Mouse (Mus musculus) hindbrain, embryonic 12.5 days (tissue): ENCODE data around the gene Pepd. TPM values are rescaled to one million over a fixed set of nuclear protein-coding genes. Genes with fewer than 3 reads are reported as not detected.
A peak's percentile ranks its signal among the peaks of the same experiment; 100 is the strongest.

Source experiments
- ATAC-seq: fragments of 200-750 bp; cut with Nextera tagmentation; 2 replicates; pipeline ENCODE4 v1.8.0; 2017; ENCODE audit warnings: moderate TSS enrichment; ENCODE audit not compliant: low FRiP score
- H3K27ac ChIP-seq: fragments of 300-500 bp; sonication (generic); 2 replicates; pipeline ENCODE4 v1.5.1; 2016; ENCODE audit warnings: mild to moderate bottlenecking
- H3K27me3 ChIP-seq: fragments of 300-500 bp; sonication (generic); 2 replicates; pipeline ENCODE4 v1.6.1; 2016; ENCODE audit warnings: mild to moderate bottlenecking
- H3K36me3 ChIP-seq: fragments of 300-500 bp; sonication (generic); 2 replicates; pipeline ENCODE4 v1.6.1; 2016; ENCODE audit warnings: mild to moderate bottlenecking
- H3K4me1 ChIP-seq: fragments of 300-500 bp; sonication (generic); 2 replicates; pipeline ENCODE4 v1.6.1; 2016
- H3K4me2 ChIP-seq: fragments of 300-500 bp; sonication (generic); replicated peaks from 2 replicates; pipeline ENCODE4 v1.6.1; 2016; ENCODE audit warnings: mild to moderate bottlenecking
- H3K4me3 ChIP-seq: fragments of 300-500 bp; sonication (generic); 2 replicates; pipeline ENCODE4 v1.5.1; 2016; ENCODE audit warnings: mild to moderate bottlenecking
- H3K9ac ChIP-seq: fragments of 300-500 bp; sonication (generic); 2 replicates; pipeline ENCODE4 v1.6.1; 2016; ENCODE audit warnings: mild to moderate bottlenecking, moderate library complexity
- H3K9me3 ChIP-seq: fragments of 300-500 bp; sonication (generic); replicated peaks from 2 replicates; pipeline ENCODE4 v1.6.1; 2016; ENCODE audit warnings: mild to moderate bottlenecking
- WGBS: fragments of 180-500 bp; shearing (Covaris S2); methylation state at CpG from one replicate; pipeline ENCODE4 v1.1.7; 2016; 5-methylcytosine and 5-hydroxymethylcytosine counted together
- microRNA-seq: library from miRNA; unstranded; fragments of <30 nt; microRNA quantifications from one replicate; pipeline ENCODE4, GENCODE M21; 2017
- polyA plus RNA-seq: library from polyadenylated mRNA; unstranded; fragments of >200 nt; fragmentation: Nextera tagmentation; extraction: Ambion mirVana; gene quantifications from 2 replicates; pipeline ENCODE4 v1.2.1, GENCODE M21; 2016

Gene Pepd
- polyA plus RNA-seq, 1 experiment from 2014 or later: 55.6 TPM

GRCm38 (mm10) chr7:35081406-35082104 is 169.4 kb downstream of the Pepd start:
- Histone ChIP-seq H3K27me3 (0 out of 2 replicates have a peak, but pooled peaks cover 8% of the 10 kb centered on the region), H3K9ac (no peak overlapping the region), H3K27ac (no peak overlapping the region), H3K36me3 (no peaks in the 10 kb centered on the region), H3K9me3 (no peaks in the 10 kb centered on the region), H3K4me1 (peaks cover 9% of the 10 kb centered on the region), H3K4me3 (no peak overlapping the region), H3K4me2 (no peak overlapping the region)
- WGBS: 86% methylated on average over 9 of the region's 9 CpGs
- no peak for ATAC-seq

- 0 out of 2 replicates have a peak, but pooled peaks cover 12% of the 10 kb centered on the region for H3K27me3 ChIP-seq
- 72% methylated on average over 12 of the region's 12 CpGs for WGBS
- H3K4me3 ChIP-seq: no peak overlapping the region
- no peak for ATAC-seq
- H3K9ac ChIP-seq: no peak overlapping the region
- no peaks in the 10 kb centered on the region for H3K36me3 ChIP-seq
- H3K4me1 ChIP-seq: peaks cover 17% of the 10 kb centered on the region
- H3K9me3 ChIP-seq: no peaks in the 10 kb centered on the region
- H3K27ac ChIP-seq: no peak overlapping the region
- no peak overlapping the region for H3K4me2 ChIP-seq
Observed at GRCm38 (mm10) chr7:35084565-35085360, 172.6 kb downstream of the Pepd start.

GRCm38 (mm10) chr7:35086271-35086861 is 174.2 kb downstream of the Pepd start:
- under 1% methylated on average over 21 of the region's 21 CpGs for WGBS
- peak overlapping the region; percentile 49 for H3K4me2 ChIP-seq
- H3K27me3 ChIP-seq: 0 out of 2 replicates have a peak, but pooled peaks cover 12% of the 10 kb centered on the region
- no peaks in the 10 kb centered on the region for H3K36me3 ChIP-seq
- peak overlapping the region; percentile 19 for H3K4me3 ChIP-seq
- no peaks in the 10 kb centered on the region for H3K9me3 ChIP-seq
- H3K9ac ChIP-seq: no peak overlapping the region
- peaks cover 17% of the 10 kb centered on the region for H3K4me1 ChIP-seq
- H3K27ac ChIP-seq: peak overlapping the region; percentile 4
- peak; percentile 78 for ATAC-seq

GRCm38 (mm10) chr7:35090550-35090949 is 178.4 kb downstream of the Pepd start:
- no peak for ATAC-seq
- 82% methylated on average over 5 of the region's 5 CpGs for WGBS
- no peak overlapping the region for H3K9ac ChIP-seq
- peaks cover 14% of the 10 kb centered on the region for H3K4me1 ChIP-seq
- H3K27me3 ChIP-seq: peaks cover 9% of the 10 kb centered on the region; the same call in 1 of the 2 replicates
- no peaks in the 10 kb centered on the region for H3K36me3 ChIP-seq
- no peaks in the 10 kb centered on the region for H3K9me3 ChIP-seq
- H3K4me3 ChIP-seq: no peak overlapping the region
- H3K27ac ChIP-seq: no peak overlapping the region
- no peak overlapping the region for H3K4me2 ChIP-seq

Small RNA genes within 50 kb of the gene (microRNA-seq; reads per million reads assigned to microRNA genes)
- not detected for gene Gm25033

Other genes starting within 250 kb of the Pepd start
- gene Chst8, start 99.7 kb upstream of the Pepd start, polyA plus RNA-seq: 22.4 and 24.7 TPM in 2 replicates
- gene Cebpg, start 144.2 kb downstream of the Pepd start, polyA plus RNA-seq: 46.1 and 50.3 TPM in 2 replicates
- gene Cebpa, start 206.9 kb downstream of the Pepd start, polyA plus RNA-seq: 0.96 and 1.6 TPM in 2 replicates